Mouse (Mus musculus) midbrain, embryonic 11.5 days (tissue): ENCODE measurements at regions not wholly inside any gene's neighbourhood (a gene's known extent, or its start where the extent isn't known, plus 50 kb on each side); places are given as distances from the start of the nearest gene placed in this dataset.

ENCODE experiments used
- ATAC-seq: fragments of 200-750 bp; cut with Nextera tagmentation; 2 replicates; pipeline ENCODE4 v1.8.0; 2017; ENCODE audit warnings: moderate TSS enrichment, moderate library complexity; ENCODE audit not compliant: low FRiP score
- DNase-seq: peaks from one replicate; pipeline ENCODE4 v3.0.0; 2015; ENCODE audit warnings: low spot score; ENCODE audit errors: missing footprints
- H3K27ac ChIP-seq: fragments of 300-500 bp; sonication (generic); 2 replicates; pipeline ENCODE4 v1.5.1; 2014; ENCODE audit warnings: low read depth, low read length
- H3K27me3 ChIP-seq: fragments of 300-500 bp; sonication (generic); 2 replicates; pipeline ENCODE4 v1.6.1; 2014; ENCODE audit warnings: mild to moderate bottlenecking, low read length, moderate library complexity, mixed read lengths; ENCODE audit not compliant: control insufficient read depth, insufficient read depth
- H3K36me3 ChIP-seq: fragments of 300-500 bp; sonication (generic); 2 replicates; pipeline ENCODE4 v1.6.1; 2014; ENCODE audit warnings: mild to moderate bottlenecking, low read length, moderate library complexity, mixed read lengths; ENCODE audit not compliant: control insufficient read depth, insufficient read depth
- H3K4me1 ChIP-seq: fragments of 300-500 bp; sonication (generic); 2 replicates; pipeline ENCODE4 v1.6.1; 2014; ENCODE audit warnings: low read length; ENCODE audit not compliant: control insufficient read depth, insufficient read depth
- H3K4me2 ChIP-seq: fragments of 300-500 bp; sonication (generic); 2 replicates; pipeline ENCODE4 v1.6.1; 2014; ENCODE audit warnings: mild to moderate bottlenecking, moderate library complexity
- H3K4me3 ChIP-seq: fragments of 300-500 bp; sonication (generic); 2 replicates; pipeline ENCODE4 v1.5.1; 2014; ENCODE audit warnings: low read depth, low read length
- H3K9ac ChIP-seq: fragments of 300-500 bp; sonication (generic); 2 replicates; pipeline ENCODE4 v1.6.1; 2014; ENCODE audit warnings: low read length
- H3K9me3 ChIP-seq: fragments of 300-500 bp; sonication (generic); 2 replicates; pipeline ENCODE4 v1.6.1; 2016; ENCODE audit warnings: low read length; ENCODE audit not compliant: control insufficient read depth
- WGBS: fragments of 180-500 bp; shearing (Covaris S2); extraction: QIAGEN DNeasy Blood & Tissue Kit; methylation state at CpG from one replicate; pipeline ENCODE4 v1.1.7; 2014; 5-methylcytosine and 5-hydroxymethylcytosine counted together

DNA sequence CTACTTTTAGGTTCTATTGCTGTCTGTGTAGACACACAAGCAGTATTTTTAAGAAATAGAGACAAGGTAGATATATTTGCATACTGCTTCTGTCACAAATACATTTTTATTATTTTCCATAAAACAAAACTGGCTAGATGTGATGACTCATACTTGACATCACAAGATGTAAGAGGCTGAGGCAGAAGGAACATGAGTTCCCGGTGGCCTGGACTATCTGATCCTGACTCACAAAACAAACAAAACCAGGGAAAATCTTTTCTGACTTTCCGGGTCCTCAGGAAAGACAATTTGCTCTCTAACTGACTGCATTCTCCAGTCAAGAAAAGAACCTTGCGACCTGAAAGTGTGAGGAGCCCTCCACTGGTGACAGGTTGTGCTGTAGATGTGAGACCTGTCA lies 143.3 kb downstream of the Snx10 start:
- 89% methylated on average over 3 of the region's 3 CpGs for WGBS
- Histone ChIP-seq H3K4me2 (no peak overlapping the region), H3K9me3 (peaks cover 12% of the 10 kb centered on the region), H3K9ac (no peak overlapping the region), H3K36me3 (no peaks in the 10 kb centered on the region), H3K27me3 (no peaks in the 10 kb centered on the region), H3K4me1 (no peaks in the 10 kb centered on the region), H3K27ac (no peak overlapping the region), H3K4me3 (no peak overlapping the region)
- no peak for ATAC-seq
- DNase-seq, result no peak

DNA sequence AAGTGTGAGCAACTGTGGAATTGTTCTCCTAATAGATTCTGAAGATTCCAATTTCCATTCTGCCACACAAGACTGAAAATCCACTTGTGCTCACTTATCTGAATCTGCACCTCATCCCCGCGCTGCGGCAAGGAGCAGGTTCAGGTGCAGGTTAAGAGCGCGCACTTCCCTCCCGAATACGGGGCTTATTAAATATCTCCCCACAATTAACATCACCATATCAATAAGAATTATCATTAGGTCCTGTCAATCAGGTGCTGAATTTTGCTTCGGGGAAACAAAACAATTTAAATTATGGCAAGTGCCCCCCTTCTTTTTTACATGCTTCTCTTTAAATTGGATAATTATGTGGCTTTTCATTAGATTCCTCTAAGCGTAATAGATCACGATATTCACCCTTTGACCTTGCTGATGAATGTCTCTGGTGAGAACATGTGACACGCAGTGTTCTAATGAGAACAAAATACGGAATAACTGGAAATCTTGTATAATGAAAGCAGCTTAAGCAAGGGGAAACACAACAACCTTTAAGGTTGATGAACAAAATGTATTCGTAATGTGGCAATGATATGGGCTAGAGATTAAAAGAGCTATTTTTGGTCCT lies 151.7 kb downstream of the Snx10 start:
- no peaks in the 10 kb centered on the region for H3K4me1 ChIP-seq
- no peaks in the 10 kb centered on the region for H3K9me3 ChIP-seq
- H3K4me2 ChIP-seq, result no peak overlapping the region
- no peak overlapping the region for H3K27ac ChIP-seq
- H3K36me3 ChIP-seq, result no peaks in the 10 kb centered on the region
- no peak for ATAC-seq
- WGBS, result 85% methylated on average over 13 of the region's 13 CpGs
- H3K9ac ChIP-seq, result no peak overlapping the region
- H3K27me3 ChIP-seq, result no peaks in the 10 kb centered on the region
- no peak for DNase-seq
- H3K4me3 ChIP-seq, result no peak overlapping the region

DNA sequence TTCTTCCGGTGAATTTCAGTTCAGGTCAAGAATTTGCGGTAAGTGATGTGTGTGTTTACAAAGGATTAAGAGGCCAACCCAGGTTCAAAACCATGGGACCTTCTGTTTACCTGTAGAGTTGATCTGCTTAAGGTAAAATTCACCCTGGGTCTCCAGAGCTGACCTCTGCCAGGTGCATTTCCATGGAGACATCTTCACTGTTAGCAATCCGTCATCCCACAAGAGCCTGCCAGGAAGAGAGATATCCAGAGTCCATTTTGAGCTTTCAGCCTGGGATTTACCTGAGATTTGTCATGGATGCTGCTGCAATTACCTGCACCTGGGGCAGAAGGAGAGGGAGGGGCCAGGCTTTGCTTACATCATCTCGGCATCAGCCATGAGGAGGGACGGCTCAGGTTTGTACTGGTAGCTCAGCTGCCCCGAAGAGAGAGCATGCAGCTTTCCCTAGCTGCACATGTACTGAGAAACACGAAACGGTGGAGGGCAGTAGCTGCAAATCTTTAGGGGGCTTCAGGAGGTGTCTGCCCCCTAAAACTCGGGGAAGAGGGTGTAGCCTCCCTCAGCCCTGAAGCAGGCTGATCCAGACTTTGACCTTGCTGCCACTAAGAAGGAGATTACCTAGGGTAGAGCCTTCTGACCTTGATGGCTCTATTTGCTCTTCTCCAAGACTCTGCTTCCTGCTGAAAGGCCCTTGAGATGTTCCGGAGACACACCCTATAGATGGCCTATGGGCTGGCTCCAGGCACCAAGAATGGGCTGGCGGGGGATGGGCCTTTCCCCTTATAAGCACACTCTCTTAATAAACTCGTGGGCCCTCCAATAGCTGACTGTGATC lies 153.7 kb downstream of the Snx10 start:
- Histone ChIP-seq H3K4me3 (no peak overlapping the region), H3K27me3 (no peaks in the 10 kb centered on the region), H3K4me2 (no peak overlapping the region), H3K9me3 (no peaks in the 10 kb centered on the region), H3K4me1 (no peaks in the 10 kb centered on the region), H3K27ac (no peak overlapping the region), H3K9ac (no peak overlapping the region), H3K36me3 (no peaks in the 10 kb centered on the region)
- 84% methylated on average over 12 of the region's 12 CpGs for WGBS
- ATAC-seq, result no peak
- DNase-seq, result no peak

DNA sequence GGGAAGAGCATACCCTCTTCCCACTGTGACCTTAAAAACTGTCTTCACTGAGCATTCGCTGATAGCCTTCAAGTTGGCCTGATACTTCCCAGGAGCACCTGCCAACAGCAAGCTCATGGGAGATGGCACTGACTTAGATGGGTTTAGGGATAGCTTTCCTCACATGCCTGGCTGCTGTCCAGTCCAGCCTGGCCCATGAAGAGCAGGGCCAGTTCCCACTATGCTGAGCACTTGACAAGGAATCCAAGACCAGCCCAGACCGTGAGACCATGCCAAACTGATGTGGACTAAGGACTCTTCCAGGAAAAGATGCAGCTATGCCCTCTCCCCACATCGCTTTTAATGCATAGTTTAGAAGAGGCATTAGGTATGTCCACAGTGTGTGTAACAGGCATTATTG lies 155.0 kb downstream of the Snx10 start:
- 84% methylated on average over 3 of the region's 3 CpGs for WGBS

DNA sequence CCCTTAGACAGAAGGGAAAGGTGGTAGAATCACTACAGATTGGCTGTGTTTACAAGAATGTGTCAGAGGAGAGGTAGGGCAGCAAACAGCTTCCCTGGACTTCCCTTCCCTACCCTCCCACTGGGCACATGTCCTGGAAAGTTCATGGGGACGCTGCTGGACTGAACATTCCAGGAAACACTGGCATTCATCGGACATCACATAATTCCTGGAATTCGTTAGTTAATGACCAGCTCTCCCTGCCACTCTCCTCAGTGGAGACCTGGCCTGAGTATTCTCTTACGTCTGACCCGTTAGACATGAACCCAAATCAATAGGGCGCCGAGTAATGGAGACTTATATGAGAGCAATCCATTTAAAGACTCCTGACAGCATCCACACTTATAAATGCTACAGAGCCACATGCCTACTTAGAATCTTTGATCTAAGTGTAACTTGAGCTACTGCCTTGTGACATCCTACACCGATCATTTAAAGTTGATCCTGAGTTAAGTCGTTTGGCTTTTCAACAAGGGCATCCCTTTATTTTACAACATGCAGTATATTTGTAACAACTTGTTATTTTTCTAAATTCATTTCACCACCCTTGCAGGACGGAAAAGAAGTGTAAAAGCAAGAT lies 156.6 kb downstream of the Snx10 start:
- no peak for DNase-seq
- Histone ChIP-seq H3K4me3 (no peak overlapping the region), H3K27ac (no peak overlapping the region), H3K9me3 (no peaks in the 10 kb centered on the region), H3K36me3 (no peaks in the 10 kb centered on the region), H3K27me3 (no peaks in the 10 kb centered on the region), H3K4me1 (no peaks in the 10 kb centered on the region), H3K9ac (no peak overlapping the region), H3K4me2 (no peak overlapping the region)
- 79% methylated on average over 10 of the region's 10 CpGs for WGBS
- no peak for ATAC-seq

More for the DNA sequence above, 155.0 kb downstream of the Snx10 start:
- Histone ChIP-seq H3K4me2 (no peak overlapping the region), H3K27ac (no peak overlapping the region), H3K9me3 (no peaks in the 10 kb centered on the region), H3K4me1 (no peaks in the 10 kb centered on the region), H3K36me3 (no peaks in the 10 kb centered on the region), H3K9ac (no peak overlapping the region), H3K27me3 (no peaks in the 10 kb centered on the region), H3K4me3 (no peak overlapping the region)
- DNase-seq (no peak), ATAC-seq (no peak)

DNA sequence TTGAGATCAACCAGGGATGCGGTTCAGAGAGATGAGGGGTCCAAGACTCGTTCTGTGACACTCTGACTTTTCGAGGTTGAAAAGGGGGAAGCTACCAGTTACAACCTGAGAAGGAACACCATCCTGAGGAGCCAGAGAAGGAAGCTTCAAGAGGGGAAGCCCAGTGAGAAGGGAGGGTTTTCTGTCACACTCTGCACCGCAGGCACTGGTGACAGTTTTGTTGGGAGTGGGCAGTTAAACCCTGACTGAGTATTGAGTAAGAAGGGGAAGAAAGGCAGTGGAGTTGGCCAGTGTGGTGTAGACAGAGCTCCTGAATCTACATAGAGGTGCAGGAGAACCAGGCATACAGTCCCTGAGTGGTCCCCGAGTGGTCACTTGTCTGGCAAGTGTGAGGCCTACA lies 159.4 kb downstream of the Snx10 start:
- Histone ChIP-seq H3K27me3 (no peaks in the 10 kb centered on the region), H3K9ac (no peak overlapping the region), H3K4me2 (no peak overlapping the region), H3K9me3 (no peaks in the 10 kb centered on the region), H3K27ac (no peak overlapping the region), H3K4me1 (no peaks in the 10 kb centered on the region), H3K4me3 (no peak overlapping the region), H3K36me3 (no peaks in the 10 kb centered on the region)
- no peak for DNase-seq
- ATAC-seq, result no peak
- 90% methylated on average over 5 of the region's 5 CpGs for WGBS

DNA sequence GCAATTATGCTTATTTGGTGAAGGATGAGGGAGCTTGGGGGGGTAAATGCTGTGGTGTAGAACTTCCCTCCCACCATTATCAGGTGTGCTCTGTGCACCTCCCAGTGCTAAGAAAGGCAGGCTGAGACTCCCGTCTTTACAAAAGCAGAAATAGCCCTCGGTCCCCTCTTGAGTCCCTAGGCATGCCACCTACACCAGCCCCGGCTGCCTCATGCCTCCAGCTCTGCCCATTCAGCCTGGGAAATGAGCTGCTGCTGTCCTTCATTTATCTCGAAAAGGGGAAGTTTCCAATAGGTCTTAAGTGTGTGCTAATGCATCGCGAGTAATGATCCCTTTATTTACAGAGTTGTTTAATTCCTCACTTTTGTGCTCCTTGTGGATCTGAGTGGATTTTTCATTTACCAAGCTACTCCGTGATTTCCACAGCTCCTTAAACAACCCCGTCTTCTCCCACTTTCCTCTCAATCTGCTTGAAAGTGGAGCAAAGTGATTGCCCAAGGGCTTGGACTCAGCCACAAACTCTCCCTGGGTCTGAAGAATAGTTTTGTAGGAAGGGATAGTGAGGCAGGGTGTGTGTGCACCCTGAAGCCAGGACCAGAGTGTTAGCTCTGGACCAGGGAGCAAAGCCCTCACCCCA lies 162.1 kb downstream of the Snx10 start:
- H3K27me3 ChIP-seq, result no peaks in the 10 kb centered on the region
- DNase-seq (no peak), ATAC-seq (no peak)
- no peaks in the 10 kb centered on the region for H3K9me3 ChIP-seq
- H3K4me1 ChIP-seq, result no peaks in the 10 kb centered on the region
- H3K9ac ChIP-seq, result no peak overlapping the region
- no peaks in the 10 kb centered on the region for H3K36me3 ChIP-seq
- H3K4me3 ChIP-seq, result no peak overlapping the region
- no peak overlapping the region for H3K27ac ChIP-seq
- 74% methylated on average over 8 of the region's 8 CpGs for WGBS
- no peak overlapping the region for H3K4me2 ChIP-seq

DNA sequence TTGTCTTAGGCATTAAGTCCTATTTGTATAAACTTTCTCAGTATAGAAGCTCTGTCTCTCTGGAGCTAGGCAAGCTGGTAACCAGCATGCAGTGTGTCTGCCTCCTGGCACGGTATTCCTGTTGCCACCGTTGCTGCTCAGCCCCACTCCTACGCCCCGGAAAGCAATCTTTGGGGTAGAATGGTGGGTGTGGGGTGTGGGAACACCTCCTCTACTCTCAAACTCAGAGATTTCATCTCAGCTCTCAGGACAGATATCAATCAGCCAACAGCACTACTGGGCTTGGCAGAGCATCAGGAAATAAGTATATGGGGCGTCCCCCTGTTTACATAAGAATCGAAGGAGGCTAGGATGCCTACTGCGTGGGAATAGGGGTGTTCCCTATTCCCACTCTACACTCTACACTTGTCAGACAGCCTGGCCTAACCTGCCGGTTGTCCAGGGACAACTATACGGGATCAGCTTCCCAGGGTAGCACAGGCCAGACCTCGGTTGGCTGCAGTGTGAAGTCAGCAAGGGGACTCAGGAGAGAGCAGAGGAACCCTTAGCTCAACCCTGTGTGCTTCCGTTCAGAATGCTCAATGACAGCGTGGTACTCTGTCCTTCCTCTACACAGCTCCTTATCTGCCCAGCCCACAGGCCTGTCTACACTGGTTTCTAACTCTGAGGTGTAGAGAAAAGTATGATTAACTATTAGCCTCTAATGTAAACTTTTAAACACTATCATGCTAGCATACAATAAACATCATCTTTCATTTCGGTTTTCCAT lies 167.3 kb downstream of the Snx10 start:
- Histone ChIP-seq H3K4me3 (no peak overlapping the region), H3K36me3 (no peaks in the 10 kb centered on the region), H3K4me1 (no peaks in the 10 kb centered on the region), H3K27ac (no peak overlapping the region), H3K9me3 (no peaks in the 10 kb centered on the region), H3K27me3 (no peaks in the 10 kb centered on the region), H3K4me2 (no peak overlapping the region), H3K9ac (no peak overlapping the region)
- no peak for DNase-seq
- ATAC-seq, result no peak
- 88% methylated on average over 13 of the region's 13 CpGs for WGBS
